Mouse (Mus musculus) brain, embryonic 18.5 days (tissue): ENCODE data around the gene Tmem131l.
"Not testable (repeated sequence)": the region's sequence is repeated elsewhere in the genome, so short reads cannot be mapped to it uniquely, and the experiment has no call there.

Experiments used
- DNase-seq: peaks from one replicate; pipeline ENCODE4 v3.0.0-alpha.2; 2012; ENCODE audit warnings: low read depth, low spot score

The Tmem131l gene

DNA sequence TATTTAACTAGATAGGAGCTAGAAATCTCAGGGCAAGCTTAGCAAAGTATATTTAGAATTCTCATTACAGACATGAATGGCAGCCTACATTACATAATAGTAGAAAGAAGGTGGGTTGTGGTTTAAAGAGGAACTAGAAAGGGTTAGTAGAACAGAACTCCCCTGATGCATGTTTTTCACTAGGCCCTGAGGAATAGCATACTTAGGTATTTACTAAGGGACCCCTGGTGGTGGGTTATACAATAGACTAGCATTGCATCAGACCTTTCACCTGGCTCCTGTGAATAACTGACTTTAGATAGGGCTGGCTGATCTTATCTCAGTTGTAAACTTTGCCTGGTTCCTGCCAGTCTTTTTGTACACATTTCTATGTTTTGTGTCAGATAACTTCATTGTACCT, 172.9 kb downstream of the Tmem131l start:
- DNase-seq: not testable (repeated sequence)

DNA sequence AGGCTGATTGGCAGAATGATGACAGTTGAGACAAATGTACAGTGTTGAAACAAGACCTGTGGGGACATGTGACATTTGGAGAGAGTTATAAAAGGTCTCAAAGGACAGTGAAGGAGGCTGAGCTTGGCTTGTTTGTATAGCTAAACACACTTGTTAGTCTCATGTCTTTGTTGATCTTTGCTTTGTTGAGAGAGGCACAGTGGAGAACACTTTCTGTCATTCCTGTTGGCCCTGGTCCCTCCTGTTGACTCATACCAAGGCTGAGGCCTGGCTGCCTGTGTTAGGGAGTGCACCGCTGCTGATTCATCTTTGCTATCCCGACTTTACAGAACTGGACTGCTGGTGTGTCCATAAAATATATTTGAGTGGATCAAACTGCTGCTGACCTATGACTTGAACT, 174.8 kb downstream of the Tmem131l start:
- DNase-seq: no peak

DNA sequence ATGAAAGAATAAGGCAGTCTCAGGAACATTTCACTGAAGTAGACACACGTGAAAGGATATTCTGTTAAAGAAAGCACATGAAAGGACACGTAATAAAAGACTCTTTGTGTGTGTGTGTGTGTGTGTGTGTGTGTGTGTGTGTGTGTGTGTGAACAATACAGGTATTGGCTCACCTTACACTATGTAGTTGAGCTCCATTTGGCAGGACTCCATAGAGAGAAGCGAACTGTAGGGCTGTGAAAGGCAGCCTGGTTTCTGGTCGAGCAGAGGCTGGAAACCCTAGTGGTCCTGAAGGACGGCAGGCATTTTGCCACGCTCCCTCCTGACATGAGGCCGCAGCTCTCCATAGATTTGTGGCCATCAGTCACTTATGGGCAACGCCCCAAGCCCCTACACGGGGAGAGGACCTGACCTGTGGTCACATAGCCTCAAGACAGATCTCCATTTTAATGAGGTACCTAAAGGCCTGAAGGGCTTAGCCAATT, 175.9 kb downstream of the Tmem131l start:
- DNase-seq: no peak

DNA sequence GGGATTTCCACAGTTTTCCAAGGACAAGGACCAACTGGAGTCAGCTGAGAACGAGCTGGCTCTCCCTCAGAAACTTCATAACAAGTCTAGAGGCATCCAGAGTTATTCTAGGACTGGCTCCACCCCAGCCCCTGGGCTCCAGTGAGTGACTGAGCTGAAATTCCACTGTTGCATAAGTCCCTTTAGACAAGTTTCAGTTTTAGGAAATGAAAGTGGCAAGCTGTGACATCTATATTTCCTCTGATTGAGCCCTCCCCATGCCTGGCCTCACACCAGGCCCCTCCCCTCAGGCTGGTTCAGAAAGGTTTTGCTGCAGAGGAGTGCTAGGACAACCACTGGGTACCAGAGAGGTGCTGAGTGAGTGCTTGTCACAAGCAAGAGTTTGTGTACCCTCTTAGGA, 177.0 kb downstream of the Tmem131l start:
- DNase-seq: no peak

DNA sequence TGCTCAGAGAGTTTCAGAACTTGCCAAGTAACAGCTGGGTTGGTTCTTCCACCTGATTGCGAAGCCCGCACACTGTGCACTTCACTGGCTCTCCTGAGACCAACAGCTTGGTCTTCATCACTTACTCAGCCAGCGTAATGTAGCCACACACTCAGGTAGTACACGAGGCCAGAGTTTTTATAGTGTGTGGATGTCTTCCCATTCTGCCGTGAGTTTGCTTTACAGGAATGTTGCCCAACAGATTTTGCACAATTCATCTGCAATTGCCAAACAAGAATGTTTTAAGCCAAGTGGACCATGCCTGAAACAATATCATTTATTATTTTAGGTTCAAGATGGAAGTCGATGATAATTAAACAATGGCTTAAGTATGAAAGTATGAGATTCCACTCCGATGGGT, 180.4 kb downstream of the Tmem131l start:
- no peak for DNase-seq

DNA sequence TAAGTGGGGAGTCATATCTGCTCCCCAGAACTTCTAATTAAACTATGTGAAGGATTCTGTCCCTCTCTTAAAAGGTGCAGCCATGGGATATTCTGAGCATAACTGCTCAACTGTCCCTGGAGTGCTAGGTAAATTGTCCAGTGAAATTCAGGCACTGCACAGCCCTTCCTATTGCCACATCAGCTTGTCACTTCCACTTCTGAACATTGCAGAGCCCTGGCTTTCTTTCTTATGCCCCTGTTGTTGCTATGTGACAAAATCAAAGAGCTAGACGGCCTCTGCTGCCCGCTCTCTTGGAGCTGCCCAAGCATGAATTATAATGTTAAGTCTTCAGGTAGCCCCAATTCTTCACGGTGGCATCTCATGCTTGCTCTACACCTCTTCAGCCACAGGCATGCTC, 180.9 kb downstream of the Tmem131l start:
- DNase-seq: no peak

DNA sequence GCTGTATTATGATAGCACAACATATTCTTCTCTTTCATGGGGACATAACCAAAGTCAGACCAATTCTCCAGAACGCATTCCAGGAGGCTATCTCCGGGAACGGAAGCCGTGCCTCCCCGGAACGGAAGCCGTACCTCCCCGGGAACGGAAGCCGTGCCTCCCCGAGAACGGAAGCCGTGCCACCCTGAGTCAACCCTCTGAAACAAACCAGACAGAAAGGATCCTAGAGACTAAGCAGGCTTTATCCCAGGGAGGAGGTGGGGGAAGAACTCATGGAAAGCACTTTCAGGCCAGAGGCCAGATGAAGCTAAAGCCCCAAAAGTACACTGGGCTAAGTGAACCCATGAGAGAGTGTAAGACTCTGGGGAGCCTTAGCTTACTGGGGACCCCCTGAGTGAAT, 182.4 kb downstream of the Tmem131l start:
- no peak for DNase-seq

DNA sequence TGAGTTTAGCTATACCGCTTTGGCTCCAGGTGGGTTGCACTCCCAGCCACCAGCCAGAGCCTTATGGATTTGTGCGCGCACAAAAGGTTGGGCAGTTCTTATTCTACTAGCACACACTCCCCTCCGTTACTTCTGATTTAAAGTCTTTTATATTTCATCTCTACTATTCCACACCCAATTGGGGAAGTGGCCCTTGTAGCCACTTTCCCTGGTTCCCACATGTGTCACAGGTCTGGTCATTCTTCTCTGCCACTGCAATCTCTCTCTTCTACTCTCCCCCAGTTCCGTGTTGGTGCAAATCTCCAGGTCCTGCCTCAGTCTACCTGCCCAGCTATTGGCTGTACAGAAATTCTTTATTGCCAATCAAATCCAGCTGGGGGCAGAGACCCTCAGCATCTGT, 184.3 kb downstream of the Tmem131l start:
- no peak for DNase-seq

DNA sequence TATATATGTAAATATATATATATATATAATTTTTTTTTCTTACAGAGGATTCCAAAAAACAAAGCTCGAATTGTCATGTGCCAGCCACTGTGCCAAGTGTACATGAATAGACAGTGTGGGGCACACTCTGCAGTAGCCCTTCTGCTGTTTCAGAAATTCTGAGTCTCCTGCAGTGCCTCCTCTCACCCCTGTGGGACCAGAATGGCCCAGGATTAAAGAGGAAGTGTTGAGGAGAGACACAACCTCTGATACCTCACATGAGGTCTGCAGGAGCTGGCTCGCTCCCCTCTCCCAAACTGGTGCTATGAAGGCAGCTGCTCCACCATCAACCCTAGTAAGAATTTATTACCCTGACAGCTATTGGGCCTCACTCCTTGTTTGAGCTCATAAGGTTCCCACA, 190.6 kb downstream of the Tmem131l start:
- no peak for DNase-seq
